Mouse (Mus musculus) layer of hippocampus, postnatal 25 days (tissue): ENCODE measurements at regions not wholly inside any gene's neighbourhood (a gene's known extent, or its start where the extent isn't known, plus 50 kb on each side); places are given as distances from the start of the nearest gene placed in this dataset.
"Not testable (repeated sequence)": the region's sequence is repeated elsewhere in the genome, so short reads cannot be mapped to it uniquely, and the experiment has no call there.

Source experiments
- DNase-seq, 2 experiments: peaks; one replicate each; pipeline ENCODE4 v3.0.0; 2022; ENCODE audit warnings: mixed read lengths in 2 of 2, low spot score in 1 of 2; ENCODE audit errors: extremely low spot score in 1 of 2

- DNase-seq = no peak
These were observed 418.4 kb upstream of the Arrdc4 start for GRCm38 (mm10) chr7:69167456-69167855.

- no peak for DNase-seq
These were observed 412.9 kb upstream of the Arrdc4 start for GRCm38 (mm10) chr7:69161916-69162315.

GRCm38 (mm10) chr7:69142351-69142750 is 393.3 kb upstream of the Arrdc4 start:
- DNase-seq = no peak

- peak in 1 of 2 experiments; percentile 6 for DNase-seq
These were observed 384.4 kb upstream of the Arrdc4 start for GRCm38 (mm10) chr7:69133441-69133840.

- not testable (repeated sequence) for DNase-seq
These were observed 352.7 kb upstream of the Arrdc4 start for GRCm38 (mm10) chr7:69101770-69102169.

GRCm38 (mm10) chr7:69097587-69098095 is 348.6 kb upstream of the Arrdc4 start:
- DNase-seq = no peak

- DNase-seq = no peak
These were observed 325.7 kb upstream of the Arrdc4 start for GRCm38 (mm10) chr7:69074780-69075179.

GRCm38 (mm10) chr7:69062994-69063393 is 314.0 kb upstream of the Arrdc4 start:
- DNase-seq = no peak

- no peak for DNase-seq
These were observed 313.5 kb upstream of the Arrdc4 start for GRCm38 (mm10) chr7:69062506-69062905.

GRCm38 (mm10) chr7:69062094-69062493 is 313.1 kb upstream of the Arrdc4 start:
- DNase-seq = no peak

- no peak for DNase-seq
These were observed 312.2 kb upstream of the Arrdc4 start for GRCm38 (mm10) chr7:69061242-69061641.

- no peak for DNase-seq
These were observed 267.5 kb upstream of the Arrdc4 start for GRCm38 (mm10) chr7:69016575-69016974.

GRCm38 (mm10) chr7:69015047-69015446 is 266.0 kb upstream of the Arrdc4 start:
- DNase-seq = no peak

GRCm38 (mm10) chr7:69007237-69007636 is 258.2 kb upstream of the Arrdc4 start:
- no peak for DNase-seq

- no peak for DNase-seq
These were observed 239.0 kb upstream of the Arrdc4 start for GRCm38 (mm10) chr7:68988061-68988460.

- DNase-seq = no peak
These were observed 234.9 kb upstream of the Arrdc4 start for GRCm38 (mm10) chr7:68983937-68984336.

GRCm38 (mm10) chr7:68982914-68983502 is 234.0 kb upstream of the Arrdc4 start:
- no peak for DNase-seq

- DNase-seq = no peak
These were observed 229.5 kb upstream of the Arrdc4 start for GRCm38 (mm10) chr7:68978576-68978975.

GRCm38 (mm10) chr7:68976813-68977752 is 228.0 kb upstream of the Arrdc4 start:
- DNase-seq = peak in 1 of 2 experiments; percentile 15

- DNase-seq = no peak
These were observed 226.9 kb upstream of the Arrdc4 start for GRCm38 (mm10) chr7:68975956-68976355.

- no peak for DNase-seq
These were observed 226.5 kb upstream of the Arrdc4 start for GRCm38 (mm10) chr7:68975580-68975894.
